Mouse (Mus musculus): ENCODE results near the gene Gnaq.

Gnaq gene

GRCm38 (mm10) chr19:16371680-16372079 is 239.0 kb downstream of the Gnaq start:
- no peak for DNase-seq (ENCODE audit: low read depth, low spot score)

DNA sequence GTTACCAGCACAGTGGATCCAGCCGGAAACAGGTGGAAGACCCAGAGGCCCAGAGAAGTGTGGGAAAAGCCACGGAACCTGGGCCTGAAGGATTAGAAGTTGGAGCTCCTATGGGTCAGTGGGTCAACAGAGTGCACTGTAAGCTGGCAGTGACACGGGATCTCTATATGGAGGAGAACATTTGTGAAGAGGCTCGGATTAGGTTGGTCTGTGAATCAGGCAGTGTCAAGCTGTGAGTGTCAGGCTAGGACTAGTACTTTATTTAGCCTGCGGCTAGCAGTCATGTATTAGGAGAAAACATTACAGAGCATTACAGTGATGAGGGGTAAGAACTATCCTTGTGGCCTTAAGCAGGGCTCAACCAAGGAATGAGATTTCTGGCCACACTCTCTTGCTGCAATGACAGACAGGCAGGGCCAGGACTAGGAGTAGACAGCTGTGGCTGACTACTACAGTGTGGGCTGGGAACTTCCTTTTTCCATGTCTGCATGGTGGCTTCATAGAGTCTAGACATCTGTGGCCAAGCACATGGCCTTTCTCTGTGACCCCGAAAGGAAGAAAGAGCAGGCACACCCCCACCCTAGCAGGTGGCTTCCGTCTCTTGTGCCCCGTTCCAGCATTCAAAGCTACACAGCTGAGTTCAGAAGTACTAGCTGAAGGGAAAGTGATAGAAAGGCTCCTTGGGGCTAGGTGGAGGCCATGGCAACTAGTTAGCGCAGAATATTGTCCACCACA is 240.3 kb downstream of the Gnaq start:
- peak; percentile 27 for DNase-seq (ENCODE audit: low read depth, low spot score)

DNA sequence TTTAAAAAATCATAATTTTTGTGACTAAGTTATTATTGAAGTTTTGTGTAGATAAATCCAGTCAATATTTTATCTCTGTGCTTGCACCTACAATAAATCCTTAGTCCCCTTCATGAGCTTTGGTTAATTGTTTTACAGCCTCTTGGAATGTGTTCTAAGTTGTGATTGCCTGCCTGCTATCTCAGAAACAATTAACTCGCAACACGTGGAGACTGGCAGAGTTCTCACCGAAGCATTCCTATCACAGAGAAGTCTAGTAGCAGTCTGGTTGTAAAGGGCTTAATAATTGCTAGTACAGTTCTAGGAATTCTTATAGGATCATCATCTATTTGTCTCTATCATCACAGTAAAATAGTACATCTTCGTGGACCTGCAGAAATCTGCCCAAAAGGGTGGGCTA is 243.2 kb downstream of the Gnaq start:
- no peak for DNase-seq (ENCODE audit: low read depth, low spot score)

- DNase-seq (ENCODE audit: low read depth, low spot score) = no peak
Measured at GRCm38 (mm10) chr19:16378565-16378964, 245.9 kb downstream of the Gnaq start.

DNA sequence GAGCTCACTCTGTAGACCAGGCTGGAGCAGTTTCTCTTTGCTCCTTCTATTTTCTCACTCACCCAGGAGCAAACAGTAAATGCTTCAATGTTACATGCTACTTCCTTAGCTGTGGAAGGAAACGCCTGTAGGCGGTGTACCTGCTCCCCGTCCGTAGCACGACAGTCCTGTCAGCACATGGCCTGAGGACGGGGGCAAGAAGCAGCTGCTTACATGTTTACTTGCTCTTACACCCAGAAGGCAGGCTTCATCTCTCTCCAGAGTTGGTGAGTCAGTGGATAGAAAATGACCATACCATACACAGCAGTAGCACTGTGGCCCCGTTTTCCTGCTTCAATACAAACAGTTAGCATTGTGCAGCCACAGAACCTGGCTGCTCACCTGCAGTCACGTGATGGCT is 247.1 kb downstream of the Gnaq start:
- no peak for DNase-seq (ENCODE audit: low read depth, low spot score)

DNA sequence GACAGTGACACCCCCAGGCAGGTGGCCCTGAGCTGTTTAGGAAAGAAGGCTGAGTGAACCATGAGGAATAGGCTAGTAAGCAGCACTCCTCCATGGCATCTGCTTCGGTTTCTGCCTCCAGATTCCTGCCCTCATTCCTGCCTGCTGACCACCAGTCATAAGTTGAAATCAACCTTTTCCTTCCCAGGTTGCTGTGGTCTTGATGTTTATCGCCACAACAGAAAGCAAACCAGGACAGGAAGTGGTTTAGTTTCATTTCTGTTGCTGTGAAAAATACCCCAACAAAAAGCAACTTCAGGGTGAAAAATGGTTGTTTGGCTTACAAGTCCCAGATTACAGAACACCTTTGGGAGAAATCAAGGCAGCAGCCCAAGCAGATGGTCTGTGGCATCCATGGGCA is 249.8 kb downstream of the Gnaq start:
- DNase-seq (ENCODE audit: low read depth, low spot score) = peak; percentile 7

DNA sequence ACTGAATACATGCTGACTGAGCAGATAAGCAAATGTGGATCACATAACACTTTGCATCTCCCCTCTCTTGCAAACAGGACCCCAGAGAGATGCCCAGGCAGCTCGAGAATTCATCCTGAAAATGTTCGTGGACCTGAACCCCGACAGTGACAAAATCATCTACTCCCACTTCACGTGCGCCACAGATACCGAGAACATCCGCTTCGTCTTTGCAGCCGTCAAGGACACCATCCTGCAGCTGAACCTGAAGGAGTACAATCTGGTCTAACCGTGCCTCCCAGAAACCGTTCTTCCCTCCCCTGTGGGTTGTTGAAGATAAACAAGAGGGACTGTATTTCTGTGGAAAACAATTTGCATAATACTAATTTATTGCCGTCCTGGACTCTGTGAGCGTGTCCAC is 250.5 kb downstream of the Gnaq start:
- DNase-seq (ENCODE audit: low read depth, low spot score) = no peak

- no peak for DNase-seq (ENCODE audit: low read depth, low spot score)
Measured at GRCm38 (mm10) chr19:16384094-16384493, 251.5 kb downstream of the Gnaq start.

DNA sequence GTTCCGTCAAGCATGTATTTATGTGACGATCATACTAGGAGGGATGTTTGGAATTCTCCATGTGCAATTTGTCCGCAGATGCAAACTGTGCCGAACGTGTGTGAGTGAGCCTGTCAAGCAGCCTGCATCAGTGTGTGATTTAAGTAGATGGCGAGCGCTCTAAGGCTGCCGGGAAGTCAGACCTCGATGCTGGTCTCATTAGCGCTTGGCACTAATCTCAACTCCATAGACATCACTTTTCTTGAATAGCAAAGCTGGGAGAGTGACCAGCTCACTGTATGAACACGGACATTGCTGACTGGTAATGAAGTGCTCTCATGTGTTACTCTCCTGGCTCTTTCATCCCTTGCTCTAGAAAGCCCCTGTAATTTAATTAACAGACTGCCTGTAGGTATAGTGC is 252.3 kb downstream of the Gnaq start:
- DNase-seq (ENCODE audit: low read depth, low spot score) = no peak

DNA sequence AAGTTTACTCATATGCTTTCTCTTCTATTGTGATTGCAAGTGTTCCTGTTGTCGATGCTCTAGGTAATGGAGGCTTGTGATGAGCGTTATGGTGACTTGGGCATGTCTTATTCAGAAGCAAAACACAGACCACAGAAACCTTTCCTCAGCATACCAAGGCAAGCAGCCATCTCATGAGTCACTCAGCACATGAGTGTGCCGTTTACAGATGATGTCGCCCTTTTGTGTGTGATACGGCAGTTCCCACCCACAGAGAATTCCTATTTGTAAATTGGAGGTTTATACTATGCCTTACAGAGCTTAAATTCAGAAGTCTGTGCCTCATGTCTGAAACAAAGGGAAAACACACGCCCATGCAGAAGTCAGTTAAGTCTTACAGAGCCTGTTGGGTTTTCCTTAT is 253.9 kb downstream of the Gnaq start:
- DNase-seq (ENCODE audit: low read depth, low spot score) = no peak

DNA sequence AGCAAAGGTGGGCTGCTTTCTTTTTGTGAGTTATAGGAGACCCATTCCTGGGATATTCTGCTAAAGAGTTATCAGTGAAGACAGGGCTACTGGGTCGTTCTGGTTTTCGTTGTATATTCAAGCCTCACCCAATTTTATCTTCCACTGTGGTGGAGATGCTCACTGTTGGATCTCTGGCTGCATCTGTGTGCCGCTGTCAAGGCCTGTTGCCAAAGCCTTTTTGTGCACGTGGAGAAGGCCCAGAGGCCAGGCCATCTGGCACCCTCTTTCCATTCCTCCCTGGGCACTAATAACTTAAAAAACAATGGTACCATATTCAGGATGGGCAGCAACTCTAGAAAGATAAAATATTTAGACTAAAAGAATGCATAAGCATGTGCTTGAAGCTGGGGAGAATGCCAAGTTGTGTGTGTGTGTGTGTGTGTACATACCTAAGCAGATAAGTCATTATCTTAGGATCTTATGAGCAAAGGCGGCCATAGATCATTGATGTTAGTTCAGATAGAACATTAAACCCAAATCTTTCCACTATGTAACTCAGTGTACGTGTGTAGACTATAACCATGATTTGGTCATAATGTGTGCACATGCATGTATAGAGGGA is 257.7 kb downstream of the Gnaq start:
- DNase-seq (ENCODE audit: low read depth, low spot score) = no peak

DNA sequence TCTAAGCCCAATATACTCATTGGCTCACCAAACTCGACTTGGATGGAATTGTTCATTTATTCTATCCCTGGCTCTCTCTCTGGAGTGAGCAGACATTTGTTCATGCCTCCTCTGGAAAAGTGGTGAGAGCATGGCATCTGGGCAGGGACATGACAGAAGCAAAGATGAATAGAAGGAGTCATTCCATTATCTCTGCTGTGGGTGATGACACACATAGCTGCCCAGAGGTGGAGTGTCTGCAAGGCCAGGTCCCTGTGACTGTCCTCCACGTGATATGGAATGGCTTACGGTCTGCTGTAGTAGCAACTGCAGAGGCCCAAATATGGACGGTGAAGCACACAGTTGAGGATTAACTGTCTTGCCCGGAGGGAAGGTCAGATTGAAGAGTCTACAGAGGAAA is 261.8 kb downstream of the Gnaq start:
- DNase-seq (ENCODE audit: low read depth, low spot score) = no peak

DNA sequence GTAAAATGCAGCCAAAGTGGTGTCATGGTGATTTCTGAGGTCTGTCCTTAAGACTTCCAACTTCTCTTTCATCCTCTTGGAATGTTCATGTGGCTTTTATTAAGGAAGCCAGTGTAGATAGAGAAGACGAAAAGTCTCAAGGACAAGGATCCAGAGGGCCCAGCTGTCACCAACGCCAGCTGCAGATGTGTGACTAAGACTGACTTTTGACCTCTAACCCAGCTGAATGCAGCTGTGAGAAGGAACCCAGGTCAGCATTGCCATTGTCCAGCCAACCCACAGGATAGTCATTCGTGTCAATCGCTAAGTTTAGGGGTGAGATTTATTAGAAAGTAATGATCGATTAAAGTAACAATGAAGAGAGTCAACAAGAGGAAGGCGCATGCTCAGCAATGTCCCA is 270.5 kb downstream of the Gnaq start:
- DNase-seq (ENCODE audit: low read depth, low spot score) = no peak

GRCm38 (mm10) chr19:16407727-16408126 is 275.1 kb downstream of the Gnaq start:
- DNase-seq (ENCODE audit: low read depth, low spot score) = no peak

DNA sequence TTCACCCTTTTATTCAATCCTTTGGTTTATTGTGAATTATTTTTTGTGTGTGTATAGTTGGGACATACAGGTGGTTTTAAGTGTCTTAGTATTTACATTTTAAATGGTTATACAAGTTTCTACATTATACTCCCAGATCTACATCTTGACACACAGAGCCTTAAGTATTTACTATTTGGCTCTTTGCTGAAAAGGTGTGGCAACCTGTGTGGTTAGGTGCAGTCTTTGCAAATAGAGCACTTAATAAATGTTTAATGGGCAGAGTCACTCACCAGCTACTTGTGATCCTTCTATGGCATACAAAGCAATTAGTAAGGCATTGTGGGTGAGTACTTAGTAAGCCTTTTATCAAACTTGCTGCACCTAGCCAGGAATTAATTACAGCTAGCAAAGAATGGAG is 278.7 kb downstream of the Gnaq start:
- no peak for DNase-seq (ENCODE audit: low read depth, low spot score)

GRCm38 (mm10) chr19:16418086-16418663 is 285.5 kb downstream of the Gnaq start:
- DNase-seq (ENCODE audit: low read depth, low spot score) = peak; percentile 28

DNA sequence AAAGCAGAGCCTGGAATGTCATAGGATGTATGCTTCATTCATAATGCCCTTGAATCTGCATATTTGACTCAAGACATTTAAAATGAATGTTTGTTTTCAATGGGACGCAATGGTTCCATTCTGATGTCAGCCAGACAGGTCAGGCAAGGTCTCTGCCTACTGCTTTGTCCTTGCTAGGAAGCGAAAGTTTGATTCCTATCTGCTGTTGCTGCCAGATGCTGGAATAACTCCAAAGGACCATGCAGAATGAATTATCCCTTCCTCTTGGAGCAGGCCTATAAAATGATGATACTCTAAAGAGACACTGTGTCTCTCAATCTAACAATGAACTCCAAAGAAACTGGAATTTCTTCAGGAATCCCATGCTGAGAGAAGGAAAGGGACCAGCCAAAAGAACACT is 293.0 kb downstream of the Gnaq start:
- no peak for DNase-seq (ENCODE audit: low read depth, low spot score)

GRCm38 (mm10) chr19:16431368-16431767 is 298.7 kb downstream of the Gnaq start:
- DNase-seq (ENCODE audit: low read depth, low spot score) = no peak

DNA sequence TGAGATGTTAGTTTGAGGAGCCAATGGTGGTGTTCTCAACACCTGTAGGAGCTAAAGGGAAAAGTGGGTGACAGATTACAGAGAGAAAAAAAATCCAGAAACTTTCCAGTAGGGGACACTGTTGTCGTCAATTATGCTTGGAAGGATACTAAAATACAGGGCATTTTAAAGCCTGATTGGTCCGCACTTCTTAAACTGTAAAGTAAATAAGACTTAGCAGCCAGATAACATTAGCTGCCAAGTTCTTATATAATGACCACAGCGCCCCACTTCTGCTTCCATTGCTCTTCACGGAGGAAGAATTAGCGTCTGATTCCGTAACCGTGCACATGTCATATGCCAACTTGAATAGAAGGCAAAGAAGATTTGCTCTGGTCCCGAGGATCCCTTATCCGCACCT is 302.2 kb downstream of the Gnaq start:
- DNase-seq (ENCODE audit: low read depth, low spot score) = peak; percentile 44

- DNase-seq (ENCODE audit: low read depth, low spot score) = peak; percentile 71
Measured at GRCm38 (mm10) chr19:16435531-16436231, 303.1 kb downstream of the Gnaq start, which contains the start of gene Gna14. Gna14 (plus strand) TSS chr19:16435762.

GRCm38 (mm10) chr19:16436335-16437169 is 303.9 kb downstream of the Gnaq start:
- peak; percentile 25 for DNase-seq (ENCODE audit: low read depth, low spot score)

Data from CD4-positive, CD25-positive, alpha-beta regulatory T cell, adult 2 months (primary cell).